Mouse (Mus musculus): Measurements from ENCODE around the gene 4930502E18Rik.
"Not testable (repeated sequence)": the region's sequence is repeated elsewhere in the genome, so short reads cannot be mapped to it uniquely, and the experiment has no call there.

Gene 4930502E18Rik

GRCm38 (mm10) chrX:53724596-53724995, at the start of gene 4930502E18Rik:
Gene 4930502E18Rik, plus strand, starts transcription at chrX:53724826.
- DNase-seq (ENCODE audit: extremely low spot score, low read depth, low spot score): no peak

GRCm38 (mm10) chrX:53676943-53677342, 47.7 kb upstream of the 4930502E18Rik start:
- not testable (repeated sequence) for DNase-seq (ENCODE audit: extremely low spot score, low read depth, low spot score)

- not testable (repeated sequence) for DNase-seq (ENCODE audit: extremely low spot score, low read depth, low spot score)
Measured at GRCm38 (mm10) chrX:53682650-53683049, 42.0 kb upstream of the 4930502E18Rik start.

GRCm38 (mm10) chrX:53684676-53685075, 40.0 kb upstream of the 4930502E18Rik start:
- DNase-seq (ENCODE audit: extremely low spot score, low read depth, low spot score): not testable (repeated sequence)

DNA sequence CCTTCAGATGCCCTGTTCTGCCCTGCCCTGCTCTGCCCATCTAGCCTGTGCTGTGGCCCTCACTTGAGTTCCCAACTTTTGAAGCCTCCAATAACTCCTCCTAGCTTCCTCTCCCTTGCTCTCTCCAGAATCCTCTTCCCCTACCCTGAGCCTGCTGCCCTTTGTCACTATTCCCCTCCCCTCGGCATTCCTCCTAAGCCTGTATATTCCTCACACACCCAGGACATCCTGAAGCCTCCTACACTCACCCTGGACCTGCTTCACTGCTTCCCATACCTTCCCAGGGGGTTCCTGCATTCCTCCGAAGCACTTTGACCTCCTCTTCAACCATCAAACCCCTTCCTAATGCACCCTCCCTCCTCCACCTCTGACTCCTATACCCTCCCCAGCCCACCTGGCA, 32.6 kb upstream of the 4930502E18Rik start:
- no peak for DNase-seq (ENCODE audit: extremely low spot score, low read depth, low spot score)

GRCm38 (mm10) chrX:53693141-53693540, 31.5 kb upstream of the 4930502E18Rik start:
- no peak for DNase-seq (ENCODE audit: extremely low spot score, low read depth, low spot score)

GRCm38 (mm10) chrX:53694008-53694777, 30.4 kb upstream of the 4930502E18Rik start:
- no peak for DNase-seq (ENCODE audit: extremely low spot score, low read depth, low spot score)

GRCm38 (mm10) chrX:53699225-53699624, 25.4 kb upstream of the 4930502E18Rik start:
- no peak for DNase-seq (ENCODE audit: extremely low spot score, low read depth, low spot score)

- DNase-seq (ENCODE audit: extremely low spot score, low read depth, low spot score): no peak
Measured at GRCm38 (mm10) chrX:53702673-53703072, 22.0 kb upstream of the 4930502E18Rik start.

- no peak for DNase-seq (ENCODE audit: extremely low spot score, low read depth, low spot score)
Measured at GRCm38 (mm10) chrX:53715942-53716322, 8.7 kb upstream of the 4930502E18Rik start.

- DNase-seq (ENCODE audit: extremely low spot score, low read depth, low spot score): peak; percentile 14
Measured at GRCm38 (mm10) chrX:53716323-53717182, 8.1 kb upstream of the 4930502E18Rik start.

- DNase-seq (ENCODE audit: extremely low spot score, low read depth, low spot score): no peak
Measured at GRCm38 (mm10) chrX:53728967-53729366, 4.3 kb downstream of the 4930502E18Rik start.

DNA sequence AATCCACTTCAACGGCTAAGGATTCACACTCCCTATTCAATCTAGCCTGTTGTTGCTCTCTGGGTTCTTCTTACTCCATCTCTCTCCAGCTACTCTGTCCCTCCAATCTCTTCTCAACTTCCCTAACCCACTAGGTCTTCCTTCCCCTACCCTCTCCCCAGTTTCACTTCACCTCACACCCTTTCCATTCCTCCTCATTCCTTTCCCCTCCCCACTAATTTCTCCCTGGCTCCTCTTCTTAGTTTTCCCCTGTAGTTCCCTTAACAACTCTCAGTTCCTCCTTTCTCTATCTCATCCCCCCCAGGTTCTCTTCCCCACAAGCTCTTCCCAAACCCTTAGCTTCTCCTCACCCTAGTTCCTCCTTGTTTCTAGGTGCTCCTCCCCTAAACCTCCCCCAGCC, 28.2 kb downstream of the 4930502E18Rik start:
- DNase-seq (ENCODE audit: extremely low spot score, low read depth, low spot score): no peak

DNA sequence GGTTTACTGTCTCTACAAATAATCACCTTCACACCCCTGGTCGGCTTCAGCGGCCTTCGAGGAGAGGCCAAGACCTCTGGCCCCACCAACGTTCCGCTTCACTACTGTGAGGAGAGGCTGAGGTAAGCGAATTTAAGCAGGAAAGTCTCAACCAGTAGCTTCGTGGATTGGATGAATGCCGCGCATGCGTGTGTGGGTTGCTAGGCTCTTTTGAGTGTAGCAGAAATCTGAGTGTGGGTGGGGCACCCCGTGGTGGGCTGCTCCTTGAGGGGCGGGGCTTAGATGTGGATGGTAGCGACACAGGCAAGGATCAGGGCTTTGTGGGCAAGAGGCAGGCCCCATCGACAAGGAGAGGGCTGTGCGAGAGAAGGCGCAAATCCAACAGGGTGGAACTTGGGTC, 33.1 kb downstream of the 4930502E18Rik start, which contains the start of gene 1700013H16Rik:
1700013H16Rik (minus strand) TSS at position 96 of the 400 bp plus-strand sequence.
- DNase-seq (ENCODE audit: extremely low spot score, low read depth, low spot score): no peak

GRCm38 (mm10) chrX:53776276-53776675, 51.6 kb downstream of the 4930502E18Rik start, which contains the start of gene Zfp36l3:
Gene Zfp36l3, minus strand, starts transcription at chrX:53776394.
- no peak for DNase-seq (ENCODE audit: extremely low spot score, low read depth, low spot score)

Data from hindlimb bud, embryonic 11.5 days (tissue).